Mouse (Mus musculus) lung, postnatal 4 days (tissue): Measurements from ENCODE around the gene Gm26938.
A peak's percentile ranks its signal among the peaks of the same experiment; 100 is the strongest.

Experiments
- DNase-seq, 2 experiments: peaks; one replicate each; pipeline ENCODE4 v3.0.0; 2021

Gm26938 gene

GRCm38 (mm10) chr5:139793338-139794089 is 32.7 kb downstream of the Gm26938 start:
- peak; percentile 41 to 42 for DNase-seq

GRCm38 (mm10) chr5:139792966-139793337 is 33.3 kb downstream of the Gm26938 start:
- DNase-seq = no peak

GRCm38 (mm10) chr5:139792159-139792775 is 33.9 kb downstream of the Gm26938 start:
- no peak for DNase-seq

GRCm38 (mm10) chr5:139791227-139792158 is 34.7 kb downstream of the Gm26938 start, which contains the start of gene Mafk:
Gene Mafk, plus strand, starts transcription at chr5:139791513.
- DNase-seq = peak; percentile 98 to 99

- no peak for DNase-seq
These were observed 36.7 kb downstream of the Gm26938 start for GRCm38 (mm10) chr5:139789466-139789865.

GRCm38 (mm10) chr5:139781406-139781805 is 44.8 kb downstream of the Gm26938 start:
- DNase-seq = peak in 1 of 2 experiments; percentile 22

GRCm38 (mm10) chr5:139776966-139777365 is 49.2 kb downstream of the Gm26938 start:
- DNase-seq = peak in 1 of 2 experiments; percentile 24

- peak; percentile 94 to 96 for DNase-seq
These were observed 50.8 kb downstream of the Gm26938 start, which contains the start of gene Ints1 for GRCm38 (mm10) chr5:139775216-139775926. Gene Ints1, minus strand, starts transcription at chr5:139775674.

GRCm38 (mm10) chr5:139768216-139768615 is 58.0 kb downstream of the Gm26938 start:
- no peak for DNase-seq

GRCm38 (mm10) chr5:139764296-139764695 is 61.9 kb downstream of the Gm26938 start:
- no peak for DNase-seq

GRCm38 (mm10) chr5:139758096-139758495 is 68.1 kb downstream of the Gm26938 start:
- no peak for DNase-seq
